Mouse (Mus musculus): ENCODE data around the gene Adgrd1. TPM values are rescaled to one million over a fixed set of nuclear protein-coding genes. Genes with fewer than 3 reads are reported as not detected.

The Adgrd1 gene
- polyA plus RNA-seq (2016; fragmentation: Nextera tagmentation; extraction: Ambion mirVana), result 0.05 and 0.09 TPM in 2 replicates

- 68% methylated on average over 6 of the region's 6 CpGs for WGBS
- Histone ChIP-seq H3K4me2 (no peak within 1 kb of the TSS), H3K9ac (no peak within 1 kb of the TSS), H3K4me3 (replicated peaks) (no peak within 1 kb of the TSS), H3K9me3 (no peaks in the 10 kb centered on the region), H3K36me3 (replicated peaks) (no peaks in the 10 kb centered on the region), H3K27ac (no peak within 1 kb of the TSS), H3K4me1 (peaks cover 11% of the 10 kb centered on the region; the same call in 1 of the 2 replicates), H3K27me3 (no peaks in the 10 kb centered on the region)
- ATAC-seq (ENCODE audit: low FRiP score), result no peak
Measured at GRCm38 (mm10) chr5:129096511-129096910, at the start of gene Adgrd1. Adgrd1 (plus strand) TSS chr5:129096750.

- WGBS, result 67% methylated on average over 9 of the region's 9 CpGs
- Histone ChIP-seq H3K9me3 (no peaks in the 10 kb centered on the region), H3K4me1 (peaks cover 38% of the 10 kb centered on the region), H3K9ac (no peak overlapping the region), H3K4me2 (no peak overlapping the region), H3K4me3 (replicated peaks) (no peak overlapping the region), H3K36me3 (replicated peaks) (no peaks in the 10 kb centered on the region), H3K27ac (0 out of 2 replicates have a peak overlapping the region, but pooled peaks have one; percentile 42), H3K27me3 (peaks cover 3% of the 10 kb centered on the region; the same call in 1 of the 2 replicates)
- no peak for ATAC-seq (ENCODE audit: low FRiP score)
Measured at GRCm38 (mm10) chr5:129049372-129049771, 47.2 kb upstream of the Adgrd1 start.

- Histone ChIP-seq H3K27me3 (peaks cover 5% of the 10 kb centered on the region; the same call in 1 of the 2 replicates), H3K4me1 (peaks cover 25% of the 10 kb centered on the region), H3K36me3 (replicated peaks) (no peaks in the 10 kb centered on the region), H3K27ac (peak overlapping the region; percentile 5; the same call in 1 of the 2 replicates), H3K9ac (no peak overlapping the region), H3K4me2 (no peak overlapping the region), H3K4me3 (replicated peaks) (no peak overlapping the region), H3K9me3 (no peaks in the 10 kb centered on the region)
- WGBS, result 86% methylated on average over 3 of the region's 3 CpGs
- no peak for ATAC-seq (ENCODE audit: low FRiP score)
Measured at GRCm38 (mm10) chr5:129051910-129052309, 44.6 kb upstream of the Adgrd1 start.

GRCm38 (mm10) chr5:129052636-129053355, 43.8 kb upstream of the Adgrd1 start:
- H3K27me3 ChIP-seq, result peaks cover 6% of the 10 kb centered on the region; the same call in 1 of the 2 replicates
- peak overlapping the region; percentile 37 for H3K4me2 ChIP-seq
- peak; percentile 88 for ATAC-seq (ENCODE audit: low FRiP score)
- 0 out of 2 replicates have a peak overlapping the region, but pooled peaks have one; percentile 5 for H3K4me3 ChIP-seq (replicated peaks)
- no peaks in the 10 kb centered on the region for H3K9me3 ChIP-seq
- H3K27ac ChIP-seq, result peak overlapping the region; percentile 89
- H3K9ac ChIP-seq, result 0 out of 2 replicates have a peak overlapping the region, but pooled peaks have one; percentile 3
- H3K36me3 ChIP-seq (replicated peaks), result no peaks in the 10 kb centered on the region
- 6% methylated on average over 20 of the region's 20 CpGs for WGBS
- peaks cover 25% of the 10 kb centered on the region for H3K4me1 ChIP-seq

- Histone ChIP-seq H3K27ac (no peak overlapping the region), H3K27me3 (peaks cover 7% of the 10 kb centered on the region; the same call in 1 of the 2 replicates), H3K9ac (no peak overlapping the region), H3K4me1 (peaks cover 13% of the 10 kb centered on the region), H3K36me3 (replicated peaks) (no peaks in the 10 kb centered on the region), H3K4me3 (replicated peaks) (no peak overlapping the region), H3K9me3 (no peaks in the 10 kb centered on the region), H3K4me2 (no peak overlapping the region)
- WGBS, result 89% methylated on average over 9 of the region's 9 CpGs
- no peak for ATAC-seq (ENCODE audit: low FRiP score)
Measured at GRCm38 (mm10) chr5:129054675-129055284, 41.8 kb upstream of the Adgrd1 start.

- ATAC-seq (ENCODE audit: low FRiP score), result no peak
- Histone ChIP-seq H3K4me2 (no peak overlapping the region), H3K9me3 (no peaks in the 10 kb centered on the region), H3K27me3 (peaks cover 34% of the 10 kb centered on the region), H3K4me3 (replicated peaks) (no peak overlapping the region), H3K9ac (no peak overlapping the region), H3K36me3 (replicated peaks) (no peaks in the 10 kb centered on the region), H3K27ac (no peak overlapping the region), H3K4me1 (peaks cover 7% of the 10 kb centered on the region)
- 84% methylated on average over 3 of the region's 3 CpGs for WGBS
Measured at GRCm38 (mm10) chr5:129059116-129059515, 37.4 kb upstream of the Adgrd1 start.

GRCm38 (mm10) chr5:129061579-129061978, 35.0 kb upstream of the Adgrd1 start:
- Histone ChIP-seq H3K9ac (no peak overlapping the region), H3K4me3 (replicated peaks) (no peak overlapping the region), H3K36me3 (replicated peaks) (no peaks in the 10 kb centered on the region), H3K4me1 (peaks cover 7% of the 10 kb centered on the region), H3K27me3 (peaks cover 31% of the 10 kb centered on the region), H3K4me2 (no peak overlapping the region), H3K27ac (no peak overlapping the region), H3K9me3 (no peaks in the 10 kb centered on the region)
- 21% methylated on average over 13 of the region's 13 CpGs for WGBS
- peak; percentile 55; the same call in 1 of the 2 replicates for ATAC-seq (ENCODE audit: low FRiP score)

GRCm38 (mm10) chr5:129063037-129063791, 33.3 kb upstream of the Adgrd1 start:
- 0 out of 2 replicates have a peak overlapping the region, but pooled peaks have one; percentile 5 for H3K27ac ChIP-seq
- H3K4me3 ChIP-seq (replicated peaks), result peak overlapping the region; percentile 25
- H3K27me3 ChIP-seq, result peaks cover 28% of the 10 kb centered on the region
- WGBS, result 15% methylated on average over 21 of the region's 21 CpGs
- 0 out of 2 replicates have a peak overlapping the region, but pooled peaks have one; percentile 17 for H3K9ac ChIP-seq
- H3K36me3 ChIP-seq (replicated peaks), result no peaks in the 10 kb centered on the region
- peak overlapping the region; percentile 52 for H3K4me2 ChIP-seq
- ATAC-seq (ENCODE audit: low FRiP score), result peak; percentile 67
- peaks cover 7% of the 10 kb centered on the region for H3K4me1 ChIP-seq
- H3K9me3 ChIP-seq, result no peaks in the 10 kb centered on the region

- WGBS, result 52% methylated on average over 8 of the region's 8 CpGs
- H3K4me2 ChIP-seq, result peak overlapping the region; percentile 52
- no peaks in the 10 kb centered on the region for H3K36me3 ChIP-seq (replicated peaks)
- 0 out of 2 replicates have a peak overlapping the region, but pooled peaks have one; percentile 5 for H3K27ac ChIP-seq
- H3K9me3 ChIP-seq, result no peaks in the 10 kb centered on the region
- H3K4me3 ChIP-seq (replicated peaks), result peak overlapping the region; percentile 25
- ATAC-seq (ENCODE audit: low FRiP score), result peak; percentile 20; the same call in 1 of the 2 replicates
- H3K4me1 ChIP-seq, result peaks cover 7% of the 10 kb centered on the region
- peaks cover 28% of the 10 kb centered on the region for H3K27me3 ChIP-seq
- H3K9ac ChIP-seq, result 0 out of 2 replicates have a peak overlapping the region, but pooled peaks have one; percentile 17
Measured at GRCm38 (mm10) chr5:129063792-129064087, 32.8 kb upstream of the Adgrd1 start.

GRCm38 (mm10) chr5:129064186-129064585, 32.4 kb upstream of the Adgrd1 start:
- Histone ChIP-seq H3K36me3 (replicated peaks) (no peaks in the 10 kb centered on the region), H3K27me3 (peaks cover 28% of the 10 kb centered on the region), H3K4me1 (peaks cover 7% of the 10 kb centered on the region), H3K4me3 (replicated peaks) (no peak overlapping the region), H3K9me3 (no peaks in the 10 kb centered on the region), H3K4me2 (no peak overlapping the region), H3K9ac (no peak overlapping the region), H3K27ac (no peak overlapping the region)
- no peak for ATAC-seq (ENCODE audit: low FRiP score)
- 74% methylated on average over 11 of the region's 11 CpGs for WGBS

GRCm38 (mm10) chr5:129065301-129065700, 31.2 kb upstream of the Adgrd1 start:
- peaks cover 22% of the 10 kb centered on the region for H3K27me3 ChIP-seq
- no peak overlapping the region for H3K4me3 ChIP-seq (replicated peaks)
- H3K36me3 ChIP-seq (replicated peaks), result no peaks in the 10 kb centered on the region
- ATAC-seq (ENCODE audit: low FRiP score), result no peak
- peaks cover 7% of the 10 kb centered on the region for H3K4me1 ChIP-seq
- H3K9me3 ChIP-seq, result no peaks in the 10 kb centered on the region
- no peak overlapping the region for H3K9ac ChIP-seq
- no peak overlapping the region for H3K27ac ChIP-seq
- WGBS, result 78% methylated on average over 12 of the region's 12 CpGs
- no peak overlapping the region for H3K4me2 ChIP-seq

GRCm38 (mm10) chr5:129065946-129066345, 30.6 kb upstream of the Adgrd1 start:
- Histone ChIP-seq H3K36me3 (replicated peaks) (no peaks in the 10 kb centered on the region), H3K9ac (no peak overlapping the region), H3K27ac (no peak overlapping the region), H3K4me3 (replicated peaks) (no peak overlapping the region), H3K9me3 (no peaks in the 10 kb centered on the region), H3K4me1 (peaks cover 10% of the 10 kb centered on the region), H3K27me3 (peaks cover 15% of the 10 kb centered on the region), H3K4me2 (no peak overlapping the region)
- WGBS, result 88% methylated on average over 9 of the region's 9 CpGs
- no peak for ATAC-seq (ENCODE audit: low FRiP score)
